Mouse (Mus musculus) kidney, postnatal 10 days (tissue): ENCODE data around the gene Rtl1.

Experiments used
- DNase-seq: peaks from one replicate; pipeline ENCODE4 v3.0.0; 2021; ENCODE audit warnings: mixed read lengths

Rtl1 gene

DNA sequence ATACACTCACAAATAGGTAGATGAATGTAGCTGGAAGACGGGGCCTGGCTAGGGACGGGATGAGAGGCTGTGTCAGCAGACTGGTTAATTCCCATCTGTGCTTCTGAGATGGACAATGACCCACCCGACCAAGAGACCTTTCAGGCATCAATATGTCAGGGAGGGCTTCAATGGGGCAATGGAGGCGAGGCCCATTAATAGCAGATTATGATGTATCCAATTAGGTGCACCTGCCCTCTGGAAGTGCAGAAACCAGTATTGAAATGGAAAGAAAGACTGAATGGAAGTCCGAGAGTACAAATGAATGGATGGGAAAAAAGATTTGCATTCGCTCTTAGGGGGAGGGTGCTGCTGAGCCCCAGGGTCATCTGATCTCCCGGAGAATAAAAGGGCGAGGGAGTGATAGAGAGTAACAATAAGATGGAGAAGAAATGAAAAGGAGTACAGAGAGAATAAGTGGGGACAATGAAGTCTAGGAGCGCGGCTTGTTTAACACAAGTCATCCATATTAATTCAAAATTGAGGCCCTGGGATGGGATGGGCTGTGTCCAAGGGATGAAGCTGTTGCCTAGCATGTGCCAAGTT lies 39.9 kb downstream of the Rtl1 start:
- DNase-seq = no peak

GRCm38 (mm10) chr12:109558891-109559487 lies 41.1 kb downstream of the Rtl1 start:
- no peak for DNase-seq

GRCm38 (mm10) chr12:109558226-109558824 lies 41.8 kb downstream of the Rtl1 start:
- DNase-seq = no peak

DNA sequence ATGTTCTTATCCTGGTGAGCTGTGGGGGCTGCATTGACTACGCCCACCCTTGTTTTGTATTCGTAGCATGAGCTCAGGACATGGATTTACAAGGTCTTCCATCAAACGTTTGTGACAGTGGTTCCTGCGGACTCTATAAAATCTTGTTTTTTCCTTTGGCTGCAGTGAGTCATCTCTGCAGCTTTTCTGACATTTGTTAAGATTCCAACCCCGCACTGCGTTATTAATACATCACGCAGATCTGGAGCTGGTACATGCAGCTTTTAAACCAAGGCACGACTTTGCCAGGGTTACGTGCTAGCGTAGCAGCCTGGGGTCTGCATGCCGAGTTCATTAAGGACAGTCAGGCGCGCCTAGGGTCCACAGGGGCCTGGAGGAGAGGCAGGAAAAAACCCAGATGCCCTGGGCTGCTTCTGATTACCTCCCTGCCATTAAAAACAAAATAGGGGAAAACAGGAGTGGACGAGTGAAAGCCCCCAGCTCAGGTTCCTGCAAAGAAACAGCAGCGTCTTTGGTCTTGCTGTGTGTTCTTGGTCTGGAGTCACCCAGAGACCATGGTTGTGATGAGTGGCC lies 44.2 kb downstream of the Rtl1 start:
- no peak for DNase-seq

GRCm38 (mm10) chr12:109553568-109553967 lies 46.6 kb downstream of the Rtl1 start:
- DNase-seq = no peak

DNA sequence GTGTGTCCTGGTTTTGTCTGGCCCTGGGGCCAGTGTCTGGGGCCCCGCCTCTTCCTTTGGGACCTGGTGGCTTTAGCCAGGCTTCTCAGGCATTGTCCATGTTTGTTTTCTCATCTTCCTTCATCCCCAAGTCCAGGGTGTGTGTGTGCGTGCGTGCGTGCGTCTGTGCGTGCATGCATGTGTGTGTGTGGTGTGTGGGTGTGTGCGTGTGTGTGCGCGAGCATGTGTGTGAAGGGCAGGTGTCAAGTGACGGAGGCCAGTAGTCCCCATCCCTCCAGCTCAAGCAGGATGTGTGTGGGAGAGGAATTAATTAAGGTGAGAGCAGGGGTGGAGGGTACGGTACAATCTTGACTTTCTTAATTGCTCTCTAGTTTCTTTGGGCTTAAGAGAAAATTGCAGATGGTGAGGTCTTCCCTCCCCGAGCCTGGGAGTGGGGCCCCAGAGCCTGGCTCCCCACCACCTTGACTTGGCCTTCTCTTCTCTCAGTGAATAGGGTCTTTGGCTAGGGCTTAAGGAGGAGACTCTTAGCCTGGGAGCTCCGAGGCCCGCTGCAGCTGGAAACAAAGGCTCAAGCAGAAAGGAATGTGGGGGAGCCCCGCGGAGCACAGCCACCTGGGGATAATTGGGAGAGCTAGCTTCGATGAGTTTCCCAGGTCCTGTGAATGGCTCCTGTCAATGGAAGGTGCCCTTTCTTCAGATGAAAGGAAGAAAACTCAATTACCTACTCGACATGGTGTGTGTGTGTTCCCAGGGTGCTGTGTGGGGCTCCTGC lies 47.2 kb downstream of the Rtl1 start:
- DNase-seq = no peak

DNA sequence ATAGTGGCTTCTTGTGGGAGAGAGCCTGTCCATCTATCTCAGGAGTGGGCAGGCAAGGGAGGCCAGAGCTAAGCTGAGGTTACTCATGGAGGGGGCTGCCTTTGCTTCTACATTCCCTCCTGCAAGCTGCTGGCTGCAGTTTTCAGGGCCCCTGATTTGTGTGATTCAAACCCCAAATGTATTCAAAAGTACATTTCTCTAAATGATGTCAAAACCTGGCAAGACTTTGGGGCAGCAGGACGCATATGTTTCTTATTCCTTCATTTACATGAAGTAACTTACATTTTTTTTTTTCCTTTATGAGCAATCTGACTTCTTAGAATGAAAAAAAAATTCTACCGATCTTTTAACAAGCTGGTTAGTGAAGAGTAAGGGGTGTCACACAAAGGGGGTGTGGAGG lies 48.4 kb downstream of the Rtl1 start:
- no peak for DNase-seq

DNA sequence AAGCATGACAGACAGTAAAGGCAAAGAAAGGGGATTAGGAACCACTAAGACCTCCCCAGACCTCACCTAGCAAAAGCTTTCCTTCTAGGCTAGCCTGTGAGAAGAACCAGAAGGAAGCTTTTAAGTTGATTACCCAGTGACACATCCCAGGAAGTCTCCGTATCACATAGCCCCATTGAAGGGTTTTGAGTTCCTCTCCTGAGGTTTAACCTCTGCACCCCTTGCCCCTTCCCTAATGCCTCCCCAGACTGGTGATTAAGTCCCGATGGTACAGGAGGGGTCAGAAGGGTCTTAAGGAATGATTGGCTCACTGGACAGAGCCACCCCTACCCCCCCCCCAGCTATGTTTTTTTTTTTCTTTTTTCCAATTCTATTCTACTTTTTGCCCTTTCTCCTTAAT lies 53.0 kb downstream of the Rtl1 start:
- DNase-seq = no peak

DNA sequence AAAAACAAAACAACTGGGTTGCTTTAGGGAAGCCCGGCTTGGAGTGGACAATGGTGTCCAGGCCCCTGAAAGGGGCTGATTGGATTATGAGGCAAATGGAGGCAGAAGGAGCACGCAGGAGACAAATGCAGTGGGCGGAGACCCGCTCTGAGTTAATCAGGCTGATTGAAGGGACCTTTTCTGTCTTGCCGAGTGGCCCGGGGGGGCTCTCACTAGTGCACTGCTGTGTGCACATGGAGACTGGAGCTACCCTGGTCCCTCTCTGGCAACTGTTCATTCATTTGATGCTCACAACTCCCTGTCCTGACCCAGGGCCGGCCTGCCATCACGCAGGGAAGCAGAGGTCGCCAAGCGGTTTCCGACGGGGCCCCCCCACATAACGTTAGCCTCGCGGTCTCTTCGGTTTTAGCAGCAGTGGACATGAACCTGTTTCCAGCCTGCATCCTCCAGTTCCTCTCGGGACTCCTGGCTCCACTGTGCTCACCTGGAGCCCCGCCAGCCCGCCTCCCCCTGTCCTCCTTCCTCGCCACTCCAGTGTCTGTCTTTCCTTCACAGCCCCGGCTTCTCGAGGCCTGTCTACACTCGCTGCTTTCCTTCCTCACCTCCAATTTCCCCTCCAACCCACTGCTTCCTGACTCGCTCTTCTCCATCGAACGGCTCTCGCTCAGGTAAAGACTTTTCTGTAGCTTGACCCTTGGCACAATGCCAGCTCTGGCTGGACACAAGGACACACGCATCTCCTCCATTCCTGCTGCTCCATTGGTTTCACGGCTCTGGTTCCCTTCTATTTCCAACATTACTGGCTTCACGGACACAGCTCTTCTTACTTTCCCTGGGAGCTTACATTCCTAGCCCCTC lies 54.0 kb downstream of the Rtl1 start:
- DNase-seq = peak; percentile 27

- DNase-seq = no peak
Observed at GRCm38 (mm10) chr12:109543281-109543923, 56.7 kb downstream of the Rtl1 start.

DNA sequence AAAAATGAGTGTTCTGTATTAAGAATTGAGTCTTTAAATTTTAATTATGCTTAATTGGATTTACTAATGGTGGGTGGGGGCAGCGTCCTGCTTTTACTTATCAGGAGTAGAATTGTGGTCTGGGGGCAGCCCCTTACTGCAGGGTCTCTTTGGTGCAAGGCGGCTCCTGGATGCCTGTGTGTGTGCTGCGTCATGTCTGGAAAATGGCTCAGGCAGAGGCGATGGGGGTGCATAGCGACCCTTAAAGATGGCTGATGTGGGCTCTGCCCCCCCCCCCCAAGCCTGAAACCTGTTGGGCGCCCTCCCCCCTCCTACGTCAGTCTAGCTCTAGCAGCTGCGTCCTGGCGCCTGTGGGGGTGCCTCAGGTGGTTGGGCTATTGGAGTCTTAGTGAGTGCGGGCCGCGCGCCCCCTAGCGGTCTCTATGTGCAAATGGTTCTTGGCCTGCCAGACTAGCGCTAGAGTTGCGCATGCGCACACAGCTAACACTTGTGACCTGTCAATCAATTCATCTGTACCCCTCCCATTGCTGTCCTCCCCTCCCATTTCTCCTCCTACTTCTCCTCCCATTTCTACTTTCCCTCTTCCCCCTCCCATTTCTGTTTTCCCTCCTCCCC lies 57.4 kb downstream of the Rtl1 start:
- peak; percentile 16 for DNase-seq

GRCm38 (mm10) chr12:109542011-109542410 lies 58.1 kb downstream of the Rtl1 start:
- DNase-seq = no peak

DNA sequence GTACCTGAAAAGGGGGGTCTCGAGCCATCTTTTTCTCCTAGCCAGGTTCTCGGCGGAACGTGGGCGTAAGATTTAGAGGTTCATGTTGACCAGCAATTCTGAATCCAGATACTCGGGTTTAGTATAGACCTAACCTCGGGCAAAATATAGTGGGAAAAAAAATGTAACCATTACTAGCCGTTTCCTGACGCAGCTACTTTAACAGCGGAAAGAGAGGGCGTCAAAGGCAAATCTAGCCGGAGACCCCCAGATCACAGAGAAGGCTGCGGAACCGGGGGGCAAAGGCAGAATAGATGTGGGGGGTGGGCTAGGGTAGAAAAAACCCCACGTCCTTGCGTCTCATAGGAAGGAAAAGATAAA lies 58.6 kb downstream of the Rtl1 start:
- DNase-seq = no peak

DNA sequence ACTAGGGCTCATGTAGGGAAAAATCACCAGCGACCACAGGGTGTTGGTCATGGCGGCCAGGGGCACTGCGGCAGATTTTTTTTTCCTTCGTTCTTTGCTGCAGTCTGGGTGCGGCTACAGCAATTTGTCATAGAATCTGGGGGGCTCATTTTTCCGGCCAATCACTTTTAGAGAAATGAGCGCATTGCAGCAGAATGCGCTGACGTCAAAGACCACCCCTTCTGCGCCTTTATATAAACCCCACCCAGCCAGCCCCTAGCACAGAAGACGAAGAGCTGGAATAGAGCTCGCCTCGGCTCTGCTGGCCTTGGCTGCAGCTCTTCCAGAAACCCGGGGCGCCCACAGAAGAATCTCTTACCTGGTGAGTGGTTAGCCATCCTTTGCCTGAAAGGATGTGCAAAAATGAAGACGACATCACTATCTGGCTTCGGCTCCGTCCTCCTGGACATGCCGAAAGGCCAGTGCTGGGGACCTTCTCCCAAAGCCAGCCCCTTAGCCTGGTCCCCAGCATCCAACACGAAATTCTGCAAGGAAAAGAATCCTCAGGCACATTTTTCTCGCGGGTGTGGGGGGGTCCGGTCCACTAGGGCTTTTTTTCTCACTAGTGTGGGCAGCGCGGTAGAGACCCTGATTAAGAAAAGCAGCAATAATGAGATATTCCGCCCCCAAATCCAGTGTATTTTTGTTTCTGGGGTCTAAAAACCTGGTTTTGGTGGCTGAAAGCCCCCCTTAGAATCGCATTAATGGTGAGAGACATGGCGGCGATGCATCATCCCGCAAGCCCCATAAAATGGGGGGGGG lies 59.2 kb downstream of the Rtl1 start:
- DNase-seq = peak; percentile 50

DNA sequence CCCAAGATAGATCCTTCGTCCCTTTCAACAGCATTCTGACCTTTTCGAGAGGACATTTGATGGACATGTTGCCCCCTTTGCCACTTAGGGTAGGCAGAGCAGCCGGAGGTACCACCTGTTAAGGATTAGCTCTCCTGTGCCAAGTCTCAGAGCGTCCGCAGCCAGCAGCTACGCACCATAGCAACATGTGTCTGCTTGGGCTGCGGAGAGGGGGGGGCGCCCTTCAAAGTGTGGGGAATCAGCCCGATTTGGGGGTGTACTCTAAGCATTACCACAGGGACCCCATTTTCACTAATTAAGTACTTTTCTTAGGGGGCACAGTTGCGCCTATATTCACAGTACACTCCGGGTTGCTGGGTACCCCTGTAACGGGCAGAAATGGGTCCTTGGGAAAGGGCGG lies 60.2 kb downstream of the Rtl1 start:
- no peak for DNase-seq
